Mouse (Mus musculus): ENCODE results near the gene Snx30.

DNA sequence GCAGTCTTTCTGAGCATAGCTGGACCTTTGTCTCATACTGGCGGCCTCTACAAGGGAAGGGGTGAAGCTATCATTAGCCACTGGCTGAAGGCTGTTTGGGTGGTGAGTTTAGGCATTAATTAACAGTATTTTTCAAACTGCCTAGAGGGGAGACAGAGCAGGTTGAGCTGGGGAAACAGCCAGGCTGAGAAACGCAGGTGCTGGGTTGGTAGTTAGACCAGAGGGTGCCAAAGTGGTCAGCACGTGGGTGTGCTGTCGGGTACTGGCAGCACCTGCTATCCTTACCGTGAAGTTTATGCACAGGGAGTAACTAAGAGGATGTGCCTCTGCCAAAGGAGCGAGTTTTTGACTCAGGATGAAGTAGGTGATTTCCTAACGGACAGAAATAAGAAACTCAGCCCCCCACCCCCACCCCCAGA is 13.4 kb downstream of the Snx30 start:
- no peak for TF ChIP-seq CTCF (IDR thresholded peaks at IDR 0.05; ENCODE audit: borderline replicate concordance, extremely low read depth, insufficient read depth, insufficient read length)
- no peak for TF ChIP-seq POLR2A (IDR thresholded peaks at IDR 0.05; ENCODE audit: borderline replicate concordance, extremely low read depth, insufficient read depth, insufficient read length, poor library complexity, severe bottlenecking)
